Mouse (Mus musculus) erythroblast, embryonic 14.5 days (primary cell): Measurements from ENCODE around the gene Fuom. TPM values are rescaled to one million over a fixed set of nuclear protein-coding genes. Genes with fewer than 3 reads are reported as not detected.

Experiments used
- H3K27me3 ChIP-seq: 2 replicates; pipeline ENCODE4 v1.6.1; 2012; ENCODE audit warnings: inconsistent platforms; ENCODE audit not compliant: control insufficient read depth
- H3K36me3 ChIP-seq: 2 replicates; pipeline ENCODE4 v1.6.1; 2012; ENCODE audit warnings: mild to moderate bottlenecking, inconsistent platforms; ENCODE audit not compliant: control insufficient read depth
- H3K4me1 ChIP-seq: 2 replicates; pipeline ENCODE4 v1.6.1; 2012; ENCODE audit warnings: inconsistent platforms; ENCODE audit not compliant: control insufficient read depth
- H3K4me3 ChIP-seq: replicated peaks from 2 replicates; pipeline ENCODE3; 2012; ENCODE audit warnings: moderate library complexity, mild to moderate bottlenecking, inconsistent platforms
- H3K9me3 ChIP-seq: 2 replicates; pipeline ENCODE4 v1.6.1; 2012; ENCODE audit warnings: low read length, inconsistent platforms, mixed read lengths; ENCODE audit not compliant: control insufficient read depth
- GATA1 ChIP-seq: IDR thresholded peaks from 2 replicates; pipeline ENCODE4 v1.6.1; 2012; ENCODE audit warnings: low read length, inconsistent platforms, mixed read lengths
- TAL1 ChIP-seq: IDR thresholded peaks from 3 replicates; pipeline ENCODE4 v1.6.1; 2012; ENCODE audit warnings: low read length, inconsistent platforms, mixed read lengths
- polyA plus RNA-seq: library from polyadenylated mRNA; stranded (reverse); fragments of >175 nt; gene quantifications from 2 replicates; pipeline ENCODE4 v1.2.3, GENCODE M21; 2012

The Fuom gene
- polyA plus RNA-seq, 1 experiment: 1.0 TPM

GRCm38 (mm10) chr7:140090601-140091000 is 11.6 kb downstream of the Fuom start:
- Histone ChIP-seq H3K4me3 (no peak overlapping the region), H3K27me3 (no peaks in the 10 kb centered on the region), H3K36me3 (no peaks in the 10 kb centered on the region), H3K9me3 (no peaks in the 10 kb centered on the region), H3K4me1 (no peaks in the 10 kb centered on the region; the same call in 1 of the 2 replicates)
- TF ChIP-seq GATA1 (no peak), TAL1 (no peak)

- TF ChIP-seq TAL1 (no peak), GATA1 (no peak)
- Histone ChIP-seq H3K4me1 (peaks cover 4% of the 10 kb centered on the region), H3K27me3 (peaks cover 39% of the 10 kb centered on the region), H3K36me3 (no peaks in the 10 kb centered on the region), H3K9me3 (no peaks in the 10 kb centered on the region), H3K4me3 (no peak within 1 kb of the TSS)
These were observed 20.0 kb downstream of the Fuom start, which contains the start of gene Caly for GRCm38 (mm10) chr7:140082242-140082678. Caly (minus strand) TSS chr7:140082548.

GRCm38 (mm10) chr7:140081408-140082241 is 20.6 kb downstream of the Fuom start:
- H3K9me3 ChIP-seq: no peaks in the 10 kb centered on the region
- no peak for TF ChIP-seq TAL1
- TF ChIP-seq GATA1: no peak
- no peak overlapping the region for H3K4me3 ChIP-seq
- H3K4me1 ChIP-seq: peaks cover 4% of the 10 kb centered on the region
- H3K27me3 ChIP-seq: peaks cover 39% of the 10 kb centered on the region
- H3K36me3 ChIP-seq: no peaks in the 10 kb centered on the region

GRCm38 (mm10) chr7:140080503-140081156 is 21.6 kb downstream of the Fuom start:
- TF ChIP-seq TAL1 (no peak), GATA1 (no peak)
- Histone ChIP-seq H3K27me3 (peaks cover 39% of the 10 kb centered on the region), H3K4me3 (no peak overlapping the region)

GRCm38 (mm10) chr7:140078711-140079110 is 23.5 kb downstream of the Fuom start:
- peaks cover 39% of the 10 kb centered on the region for H3K27me3 ChIP-seq
- TF ChIP-seq TAL1: no peak
- no peak for TF ChIP-seq GATA1

More at GRCm38 (mm10) chr7:140080503-140081156, 21.6 kb downstream of the Fuom start:
- Histone ChIP-seq H3K36me3 (no peaks in the 10 kb centered on the region), H3K9me3 (no peaks in the 10 kb centered on the region), H3K4me1 (peaks cover 4% of the 10 kb centered on the region)

GRCm38 (mm10) chr7:140077698-140078097 is 24.5 kb downstream of the Fuom start:
- TF ChIP-seq GATA1 (no peak), TAL1 (no peak)
- no peak overlapping the region for H3K4me3 ChIP-seq
- peaks cover 34% of the 10 kb centered on the region for H3K27me3 ChIP-seq

More at GRCm38 (mm10) chr7:140078711-140079110, 23.5 kb downstream of the Fuom start:
- H3K9me3 ChIP-seq: no peaks in the 10 kb centered on the region
- peaks cover 4% of the 10 kb centered on the region for H3K4me1 ChIP-seq
- H3K4me3 ChIP-seq: no peak overlapping the region
- no peaks in the 10 kb centered on the region for H3K36me3 ChIP-seq

GRCm38 (mm10) chr7:140070042-140070711 is 32.1 kb downstream of the Fuom start:
- H3K36me3 ChIP-seq: no peaks in the 10 kb centered on the region
- H3K27me3 ChIP-seq: peaks cover 15% of the 10 kb centered on the region
- no peak overlapping the region for H3K4me3 ChIP-seq
- peaks cover 2% of the 10 kb centered on the region; the same call in 1 of the 2 replicates for H3K4me1 ChIP-seq
- no peak for TF ChIP-seq TAL1
- TF ChIP-seq GATA1: no peak
- H3K9me3 ChIP-seq: no peaks in the 10 kb centered on the region

More at GRCm38 (mm10) chr7:140077698-140078097, 24.5 kb downstream of the Fuom start:
- Histone ChIP-seq H3K9me3 (no peaks in the 10 kb centered on the region), H3K4me1 (peaks cover 4% of the 10 kb centered on the region), H3K36me3 (no peaks in the 10 kb centered on the region)

- Histone ChIP-seq H3K9me3 (no peaks in the 10 kb centered on the region), H3K27me3 (peaks cover 34% of the 10 kb centered on the region), H3K4me3 (no peak overlapping the region), H3K4me1 (peaks cover 2% of the 10 kb centered on the region; the same call in 1 of the 2 replicates), H3K36me3 (no peaks in the 10 kb centered on the region)
- TF ChIP-seq GATA1 (no peak), TAL1 (no peak)
These were observed 34.8 kb downstream of the Fuom start for GRCm38 (mm10) chr7:140067397-140067796.

GRCm38 (mm10) chr7:140063092-140063491 is 39.1 kb downstream of the Fuom start:
- Histone ChIP-seq H3K36me3 (no peaks in the 10 kb centered on the region), H3K27me3 (peaks cover 65% of the 10 kb centered on the region)
- no peak for TF ChIP-seq GATA1
- TF ChIP-seq TAL1: no peak

More at GRCm38 (mm10) chr7:140063092-140063491, 39.1 kb downstream of the Fuom start:
- no peaks in the 10 kb centered on the region for H3K9me3 ChIP-seq
- H3K4me1 ChIP-seq: no peaks in the 10 kb centered on the region
- H3K4me3 ChIP-seq: no peak overlapping the region
